Mouse (Mus musculus) megakaryocyte, adult 5-6 weeks (primary cell): ENCODE data around the gene Pbx3. TPM values are rescaled to one million over a fixed set of nuclear protein-coding genes. Genes with fewer than 3 reads are reported as not detected.

Source experiments
- ATAC-seq: 2 replicates; pipeline ENCODE4 v1.8.0; 2016; ENCODE audit warnings: mild to moderate bottlenecking, inconsistent platforms; ENCODE audit not compliant: poor library complexity, severe bottlenecking
- total RNA-seq, 2 experiments: library from RNA; stranded (forward) in 1 of 2; stranded (reverse) in 1 of 2; fragments of 153-499, 151-499 nt in 1 of 2; fragments of 221-1000, 200-1000 nt in 1 of 2; gene quantifications; 2 replicates each; pipeline versions ENCODE4 v1.2.3 to v1.2.4; 2015 to 2017

Pbx3 gene
- total RNA-seq, 2 experiments from 2014 or later = 11.9 to 21.7 TPM

DNA sequence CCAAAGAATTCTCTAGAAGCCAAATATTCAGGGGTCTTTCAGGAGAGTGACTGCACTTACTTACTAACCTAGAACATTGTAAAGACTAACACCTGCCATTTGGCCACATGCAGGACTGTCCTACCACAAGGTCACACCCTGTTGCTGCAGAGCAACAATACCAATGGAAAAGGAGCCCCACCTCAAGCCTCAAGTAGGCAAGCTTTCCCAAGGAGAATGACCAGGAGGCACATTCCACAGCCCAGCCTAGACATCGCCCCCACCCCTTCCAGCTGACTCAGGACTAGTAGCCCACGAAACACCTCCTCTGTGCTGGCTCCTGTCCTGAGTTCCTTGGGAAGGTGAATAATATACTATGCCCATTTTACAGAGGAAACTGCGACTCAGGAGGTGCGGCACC lies 222.4 kb downstream of the Pbx3 start:
- no peak for ATAC-seq

DNA sequence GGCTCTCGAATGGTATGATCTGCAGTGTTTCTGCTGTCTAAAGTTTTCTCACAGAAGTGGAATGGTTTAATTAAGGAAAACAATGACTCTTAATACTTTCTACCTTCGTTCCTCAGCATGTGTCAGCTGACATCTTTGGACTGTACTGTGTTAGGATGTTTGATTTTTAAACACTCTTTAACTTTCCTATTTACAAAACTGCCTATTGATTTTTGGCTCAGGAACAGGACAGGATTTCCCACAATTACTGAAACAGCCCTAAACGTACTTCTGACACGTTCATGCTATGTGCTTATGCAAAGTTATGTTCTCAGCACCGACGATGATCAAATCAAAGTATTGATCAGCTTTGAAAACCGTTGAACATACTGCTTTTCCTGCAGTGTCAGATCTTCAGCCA lies 224.7 kb downstream of the Pbx3 start:
- ATAC-seq = no peak

DNA sequence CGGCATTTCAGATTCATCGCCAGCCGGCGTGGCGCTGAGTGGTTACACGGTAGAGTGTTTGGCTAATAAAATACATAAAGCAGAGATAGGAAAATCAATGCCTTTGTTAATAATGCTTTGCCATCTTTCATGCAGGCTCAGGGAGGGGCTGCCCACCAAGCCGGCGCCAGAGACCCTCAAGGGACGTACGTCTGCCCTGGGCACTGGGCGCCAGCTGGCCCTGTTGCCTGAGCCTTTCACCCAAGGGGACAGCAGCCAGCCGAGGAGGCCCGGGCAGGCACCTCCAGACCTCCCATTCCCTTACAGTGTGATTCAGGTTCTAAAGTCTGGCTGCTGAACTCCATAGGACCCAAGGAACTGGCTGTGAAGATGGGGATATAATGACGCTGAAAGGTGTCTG lies 225.5 kb downstream of the Pbx3 start:
- ATAC-seq = no peak

DNA sequence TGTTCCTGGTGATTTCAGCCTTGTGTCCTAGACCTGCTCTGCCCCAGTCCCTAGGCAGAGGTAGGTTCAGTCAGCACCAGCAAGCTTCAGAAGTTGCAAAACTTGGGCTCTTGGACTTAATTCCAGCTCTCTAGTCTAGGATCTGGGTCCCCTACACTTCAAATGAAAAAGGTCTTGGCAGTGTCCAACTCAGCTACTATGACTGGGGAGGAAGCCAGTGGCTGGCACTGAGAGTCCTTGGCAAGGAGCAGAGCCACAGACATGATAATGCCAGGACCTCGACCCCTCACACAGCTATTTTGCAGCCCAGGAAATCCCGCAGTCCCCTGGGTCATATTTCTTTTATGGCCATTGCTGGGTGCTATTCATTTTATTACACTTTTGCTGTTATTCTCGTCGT lies 225.9 kb downstream of the Pbx3 start:
- ATAC-seq = no peak

DNA sequence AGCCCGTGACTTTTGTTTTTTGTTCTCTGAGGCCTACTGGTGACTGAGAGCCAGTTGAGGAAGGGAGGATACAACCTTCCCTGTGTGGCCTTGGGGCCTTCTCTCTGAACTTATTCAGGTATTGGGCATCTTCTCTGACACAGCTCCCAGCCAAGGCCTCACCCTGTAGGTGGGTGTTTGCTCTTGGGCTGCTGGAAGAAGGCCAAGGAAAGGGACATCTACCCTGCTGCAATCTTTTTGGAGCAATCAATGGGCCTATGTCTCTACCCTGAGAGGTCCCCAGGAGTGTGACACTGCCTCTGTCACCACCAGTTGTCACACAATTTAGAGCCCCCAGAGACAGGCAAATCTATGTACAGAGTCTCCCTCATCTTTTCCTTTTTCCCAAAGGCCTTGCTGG lies 226.5 kb downstream of the Pbx3 start:
- no peak for ATAC-seq

DNA sequence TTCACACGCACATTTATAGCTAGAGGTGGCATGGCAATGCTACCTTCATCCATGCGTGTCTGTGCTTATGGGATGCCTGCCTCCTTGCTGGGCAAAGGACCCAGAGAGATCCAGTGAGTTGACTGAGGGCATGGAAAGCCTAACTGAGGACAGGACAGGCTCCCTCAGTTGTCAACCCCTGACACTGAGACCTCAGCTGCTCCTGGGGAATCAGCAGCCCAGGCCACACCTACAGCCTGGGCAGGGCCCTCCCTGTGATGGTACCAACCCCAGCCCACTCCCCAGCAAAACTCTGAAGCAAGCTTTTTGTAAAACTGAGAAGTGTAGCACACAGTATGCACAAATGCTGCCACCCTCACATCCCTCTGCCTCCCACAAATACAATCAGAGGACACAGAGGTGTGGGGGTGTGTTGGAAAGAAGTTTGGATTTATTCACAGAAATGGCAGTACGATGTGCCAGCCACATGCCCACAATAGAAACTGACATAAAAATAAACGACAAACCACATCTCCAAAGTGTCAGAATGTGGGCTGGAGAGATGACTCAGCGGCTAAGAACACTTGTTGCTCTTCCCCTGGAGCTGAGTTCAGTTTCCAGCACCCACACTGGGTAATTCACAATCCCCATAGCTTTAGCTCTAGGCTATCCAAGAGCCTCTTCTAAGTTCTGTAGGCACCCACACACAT lies 233.3 kb downstream of the Pbx3 start:
- no peak for ATAC-seq

DNA sequence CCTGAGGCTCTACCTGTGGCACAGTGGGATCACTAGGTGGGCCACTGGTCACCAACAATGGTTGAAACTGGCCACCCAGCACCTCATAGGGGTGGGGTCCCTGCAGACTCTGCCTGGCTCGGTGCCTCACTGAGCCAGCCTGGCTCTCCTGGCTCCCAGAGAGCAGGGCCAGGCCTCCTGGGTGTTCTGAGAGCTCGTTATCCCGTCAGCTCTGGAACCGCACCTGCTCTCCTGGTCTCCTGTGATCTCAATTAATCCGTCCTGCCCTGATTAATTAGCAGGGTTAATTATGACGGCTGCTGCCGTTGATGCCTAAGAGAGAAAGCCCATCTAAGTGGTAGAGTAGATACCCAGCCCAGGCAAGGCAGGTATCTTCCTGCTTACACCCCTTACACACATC lies 237.6 kb downstream of the Pbx3 start:
- no peak for ATAC-seq

DNA sequence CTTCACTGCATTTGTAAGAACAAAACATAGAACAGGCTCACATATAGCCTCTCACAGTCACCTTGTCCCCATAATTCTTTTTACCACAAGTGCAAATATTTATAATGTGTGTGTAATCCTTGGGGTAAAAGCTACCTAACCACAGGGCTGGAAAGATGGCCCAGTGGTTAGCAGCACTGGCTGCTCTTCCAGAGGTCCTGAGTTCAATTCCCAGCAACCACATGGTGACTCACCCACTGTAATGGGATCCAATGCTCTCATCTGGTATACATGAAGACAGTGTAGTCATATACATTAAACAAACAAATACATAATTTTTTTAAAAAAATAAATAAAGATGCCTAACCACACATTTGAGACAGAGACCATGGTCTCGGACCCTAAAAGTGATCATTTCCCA lies 240.2 kb downstream of the Pbx3 start:
- no peak for ATAC-seq

DNA sequence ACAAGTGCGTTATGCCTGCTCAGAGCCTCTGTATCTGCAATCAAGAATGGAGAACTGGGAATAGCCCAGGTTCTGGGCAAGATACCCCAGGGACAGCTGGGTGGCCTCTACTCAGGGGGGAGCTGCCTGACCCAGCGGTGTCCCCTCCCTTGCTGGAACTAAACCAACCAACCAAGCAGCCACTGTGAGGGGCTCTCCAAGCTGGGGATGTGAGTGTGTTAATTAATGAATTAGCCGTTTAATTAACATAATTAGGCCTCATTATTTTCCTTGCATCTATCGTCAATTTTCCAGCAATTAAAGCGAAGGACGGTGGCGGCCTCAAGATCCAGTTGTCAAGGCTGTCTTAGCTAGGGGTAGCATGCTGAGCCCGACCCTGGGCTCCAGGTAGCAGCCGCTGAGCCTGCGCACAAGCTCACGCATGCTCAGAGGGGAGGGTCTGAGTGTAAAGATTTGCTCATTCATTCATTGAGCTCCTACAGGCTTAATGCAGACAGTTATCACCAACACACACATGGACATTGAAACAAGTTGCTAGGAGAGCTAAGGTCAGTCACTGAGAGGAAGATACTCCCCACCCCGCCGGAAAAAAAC lies 243.2 kb downstream of the Pbx3 start:
- ATAC-seq = no peak

DNA sequence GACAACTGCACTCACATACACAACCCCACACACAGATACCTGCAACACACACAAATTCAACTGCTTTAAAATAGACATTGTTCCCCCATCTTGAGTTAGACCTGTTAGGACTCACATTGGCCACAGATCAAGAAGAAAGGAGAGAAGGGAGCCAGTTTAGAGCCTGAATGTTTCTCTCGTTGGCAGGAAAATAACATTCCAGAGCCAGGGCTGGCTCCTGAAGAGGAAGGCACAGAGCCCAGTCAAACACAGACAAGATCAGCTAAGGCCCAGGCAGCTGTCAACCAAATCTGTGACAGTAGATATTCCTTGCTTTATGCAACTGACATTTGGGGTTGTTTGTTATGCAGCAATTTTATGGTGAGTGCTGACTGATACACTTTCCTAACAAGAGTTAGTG lies 245.1 kb downstream of the Pbx3 start:
- no peak for ATAC-seq

DNA sequence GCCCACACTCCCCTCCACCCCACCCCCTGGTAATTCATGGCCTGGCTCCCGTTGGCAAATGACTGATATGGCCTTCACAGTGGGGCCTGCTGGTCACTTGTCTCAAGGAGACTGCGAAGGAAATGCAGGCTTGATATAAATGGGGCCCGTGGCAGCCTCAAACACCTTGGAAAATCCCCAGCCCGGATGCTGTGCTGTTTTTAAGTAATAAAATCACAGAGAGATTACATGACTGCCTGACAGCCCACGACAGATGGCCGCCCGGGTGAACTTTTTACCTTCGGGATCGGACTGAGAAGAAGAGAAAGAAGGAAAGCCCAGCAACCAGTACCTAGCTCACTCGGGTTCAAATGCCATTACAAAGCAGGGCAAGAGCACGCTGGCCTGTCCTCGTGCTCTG lies 249.0 kb downstream of the Pbx3 start:
- ATAC-seq = no peak

Other genes starting within 250 kb of the Pbx3 start
- 22.1 and 29.7 TPM in 2 replicates for gene Mapkap1, start 33.6 kb upstream of the Pbx3 start, total RNA-seq (2015)
- gene Mapkap1, start 33.6 kb upstream of the Pbx3 start, total RNA-seq (2017) = 37.8 and 40.2 TPM in 2 replicates